Mouse (Mus musculus): ENCODE measurements around the gene Cnot1. TPM values are rescaled to one million over a fixed set of nuclear protein-coding genes. Genes with fewer than 3 reads are reported as not detected.

The Cnot1 gene
- polyA plus RNA-seq, 1 experiment from 2014 or later, result 119 TPM

GRCm38 (mm10) chr8:95822699-95823098, 15.4 kb upstream of the Cnot1 start:
- ATAC-seq (ENCODE audit: insufficient read depth, low FRiP score, low TSS enrichment) (no peak), DNase-seq (ENCODE audit: low spot score) (no peak)
- Histone ChIP-seq H3K36me3 (ENCODE audit: control insufficient read depth, insufficient read depth, low read length) (no peaks in the 10 kb centered on the region), H3K4me2 (ENCODE audit: low read depth) (no peak overlapping the region), H3K27me3 (ENCODE audit: control insufficient read depth, insufficient read depth, low read length) (no peaks in the 10 kb centered on the region), H3K27ac (ENCODE audit: low read depth, low read length) (no peak overlapping the region), H3K9ac (ENCODE audit: low read length) (no peak overlapping the region), H3K4me1 (ENCODE audit: control insufficient read depth, insufficient read depth, low read length) (no peaks in the 10 kb centered on the region), H3K4me3 (ENCODE audit: low read depth, low read length) (no peak overlapping the region), H3K9me3 (ENCODE audit: control insufficient read depth, low read length) (no peaks in the 10 kb centered on the region)
- WGBS, result 82% methylated on average over 3 of the region's 3 CpGs

- no peak for DNase-seq (ENCODE audit: low spot score)
- no peak overlapping the region for H3K4me3 ChIP-seq (ENCODE audit: low read depth, low read length)
- 86% methylated on average over 5 of the region's 5 CpGs for WGBS
- no peak for ATAC-seq (ENCODE audit: insufficient read depth, low FRiP score, low TSS enrichment)
- no peaks in the 10 kb centered on the region for H3K27me3 ChIP-seq (ENCODE audit: control insufficient read depth, insufficient read depth, low read length)
- H3K27ac ChIP-seq (ENCODE audit: low read depth, low read length), result no peak overlapping the region
- no peaks in the 10 kb centered on the region for H3K36me3 ChIP-seq (ENCODE audit: control insufficient read depth, insufficient read depth, low read length)
- H3K4me1 ChIP-seq (ENCODE audit: control insufficient read depth, insufficient read depth, low read length), result no peaks in the 10 kb centered on the region
- H3K9me3 ChIP-seq (ENCODE audit: control insufficient read depth, low read length), result no peaks in the 10 kb centered on the region
- no peak overlapping the region for H3K9ac ChIP-seq (ENCODE audit: low read length)
- H3K4me2 ChIP-seq (ENCODE audit: low read depth), result no peak overlapping the region
Observed at GRCm38 (mm10) chr8:95822096-95822495, 14.8 kb upstream of the Cnot1 start.

GRCm38 (mm10) chr8:95821266-95821665, 14.0 kb upstream of the Cnot1 start:
- H3K27me3 ChIP-seq (ENCODE audit: control insufficient read depth, insufficient read depth, low read length), result no peaks in the 10 kb centered on the region
- WGBS, result 92% methylated on average over 6 of the region's 6 CpGs

GRCm38 (mm10) chr8:95818211-95818610, 10.9 kb upstream of the Cnot1 start:
- Histone ChIP-seq H3K9ac (ENCODE audit: low read length) (no peak overlapping the region), H3K27ac (ENCODE audit: low read depth, low read length) (no peak overlapping the region), H3K4me2 (ENCODE audit: low read depth) (no peak overlapping the region), H3K36me3 (ENCODE audit: control insufficient read depth, insufficient read depth, low read length) (no peaks in the 10 kb centered on the region), H3K27me3 (ENCODE audit: control insufficient read depth, insufficient read depth, low read length) (no peaks in the 10 kb centered on the region), H3K4me3 (ENCODE audit: low read depth, low read length) (no peak overlapping the region), H3K9me3 (ENCODE audit: control insufficient read depth, low read length) (no peaks in the 10 kb centered on the region), H3K4me1 (ENCODE audit: control insufficient read depth, insufficient read depth, low read length) (no peaks in the 10 kb centered on the region)
- ATAC-seq (ENCODE audit: insufficient read depth, low FRiP score, low TSS enrichment), result no peak
- 41% methylated on average over 1 of the region's 1 CpGs for WGBS
- DNase-seq (ENCODE audit: low spot score), result no peak

More at GRCm38 (mm10) chr8:95821266-95821665, 14.0 kb upstream of the Cnot1 start:
- Histone ChIP-seq H3K9ac (ENCODE audit: low read length) (no peak overlapping the region), H3K27ac (ENCODE audit: low read depth, low read length) (no peak overlapping the region), H3K4me2 (ENCODE audit: low read depth) (no peak overlapping the region), H3K9me3 (ENCODE audit: control insufficient read depth, low read length) (no peaks in the 10 kb centered on the region), H3K4me1 (ENCODE audit: control insufficient read depth, insufficient read depth, low read length) (no peaks in the 10 kb centered on the region), H3K4me3 (ENCODE audit: low read depth, low read length) (no peak overlapping the region), H3K36me3 (ENCODE audit: control insufficient read depth, insufficient read depth, low read length) (no peaks in the 10 kb centered on the region)
- DNase-seq (ENCODE audit: low spot score) (no peak), ATAC-seq (ENCODE audit: insufficient read depth, low FRiP score, low TSS enrichment) (no peak)

- Histone ChIP-seq H3K9me3 (ENCODE audit: control insufficient read depth, low read length) (no peaks in the 10 kb centered on the region), H3K4me2 (ENCODE audit: low read depth) (no peak overlapping the region), H3K27me3 (ENCODE audit: control insufficient read depth, insufficient read depth, low read length) (no peaks in the 10 kb centered on the region), H3K9ac (ENCODE audit: low read length) (no peak overlapping the region), H3K27ac (ENCODE audit: low read depth, low read length) (no peak overlapping the region), H3K4me1 (ENCODE audit: control insufficient read depth, insufficient read depth, low read length) (no peaks in the 10 kb centered on the region), H3K4me3 (ENCODE audit: low read depth, low read length) (no peak overlapping the region), H3K36me3 (ENCODE audit: control insufficient read depth, insufficient read depth, low read length) (no peaks in the 10 kb centered on the region)
- 60% methylated on average over 3 of the region's 3 CpGs for WGBS
- no peak for DNase-seq (ENCODE audit: low spot score)
- no peak for ATAC-seq (ENCODE audit: insufficient read depth, low FRiP score, low TSS enrichment)
Observed at GRCm38 (mm10) chr8:95817597-95817996, 10.3 kb upstream of the Cnot1 start.

GRCm38 (mm10) chr8:95816044-95816708, 8.9 kb upstream of the Cnot1 start:
- no peak overlapping the region for H3K27ac ChIP-seq (ENCODE audit: low read depth, low read length)
- no peaks in the 10 kb centered on the region for H3K36me3 ChIP-seq (ENCODE audit: control insufficient read depth, insufficient read depth, low read length)
- H3K9me3 ChIP-seq (ENCODE audit: control insufficient read depth, low read length), result no peaks in the 10 kb centered on the region
- ATAC-seq (ENCODE audit: insufficient read depth, low FRiP score, low TSS enrichment), result no peak
- no peaks in the 10 kb centered on the region for H3K27me3 ChIP-seq (ENCODE audit: control insufficient read depth, insufficient read depth, low read length)
- 56% methylated on average over 6 of the region's 6 CpGs for WGBS
- no peak for DNase-seq (ENCODE audit: low spot score)
- H3K4me3 ChIP-seq (ENCODE audit: low read depth, low read length), result no peak overlapping the region
- no peaks in the 10 kb centered on the region for H3K4me1 ChIP-seq (ENCODE audit: control insufficient read depth, insufficient read depth, low read length)
- no peak overlapping the region for H3K4me2 ChIP-seq (ENCODE audit: low read depth)
- no peak overlapping the region for H3K9ac ChIP-seq (ENCODE audit: low read length)

GRCm38 (mm10) chr8:95810184-95810591, 2.9 kb upstream of the Cnot1 start:
- Histone ChIP-seq H3K4me1 (ENCODE audit: control insufficient read depth, insufficient read depth, low read length) (peaks cover 11% of the 10 kb centered on the region), H3K36me3 (ENCODE audit: control insufficient read depth, insufficient read depth, low read length) (no peaks in the 10 kb centered on the region), H3K4me2 (ENCODE audit: low read depth) (no peak overlapping the region), H3K27ac (ENCODE audit: low read depth, low read length) (no peak overlapping the region), H3K9ac (ENCODE audit: low read length) (no peak overlapping the region), H3K9me3 (ENCODE audit: control insufficient read depth, low read length) (no peaks in the 10 kb centered on the region), H3K27me3 (ENCODE audit: control insufficient read depth, insufficient read depth, low read length) (no peaks in the 10 kb centered on the region), H3K4me3 (ENCODE audit: low read depth, low read length) (no peak overlapping the region)
- WGBS, result 57% methylated on average over 3 of the region's 3 CpGs
- ATAC-seq (ENCODE audit: insufficient read depth, low FRiP score, low TSS enrichment) (no peak), DNase-seq (ENCODE audit: low spot score) (no peak)

- ATAC-seq (ENCODE audit: insufficient read depth, low FRiP score, low TSS enrichment) (no peak), DNase-seq (ENCODE audit: low spot score) (no peak)
- WGBS, result 83% methylated on average over 5 of the region's 5 CpGs
- H3K36me3 ChIP-seq (ENCODE audit: control insufficient read depth, insufficient read depth, low read length), result no peaks in the 10 kb centered on the region
- no peak overlapping the region for H3K4me2 ChIP-seq (ENCODE audit: low read depth)
- H3K27me3 ChIP-seq (ENCODE audit: control insufficient read depth, insufficient read depth, low read length), result no peaks in the 10 kb centered on the region
- H3K4me3 ChIP-seq (ENCODE audit: low read depth, low read length), result no peak overlapping the region
- no peak overlapping the region for H3K9ac ChIP-seq (ENCODE audit: low read length)
- peaks cover 11% of the 10 kb centered on the region for H3K4me1 ChIP-seq (ENCODE audit: control insufficient read depth, insufficient read depth, low read length)
- no peaks in the 10 kb centered on the region for H3K9me3 ChIP-seq (ENCODE audit: control insufficient read depth, low read length)
- H3K27ac ChIP-seq (ENCODE audit: low read depth, low read length), result no peak overlapping the region
Observed at GRCm38 (mm10) chr8:95809116-95809515, 1.9 kb upstream of the Cnot1 start.

- Histone ChIP-seq H3K4me1 (ENCODE audit: control insufficient read depth, insufficient read depth, low read length) (peaks cover 11% of the 10 kb centered on the region), H3K9me3 (ENCODE audit: control insufficient read depth, low read length) (no peaks in the 10 kb centered on the region)
Observed at GRCm38 (mm10) chr8:95808631-95809030, 1.4 kb upstream of the Cnot1 start.

More at GRCm38 (mm10) chr8:95808631-95809030, 1.4 kb upstream of the Cnot1 start:
- ATAC-seq (ENCODE audit: insufficient read depth, low FRiP score, low TSS enrichment), result no peak
- WGBS, result 89% methylated on average over 4 of the region's 4 CpGs
- Histone ChIP-seq H3K4me3 (ENCODE audit: low read depth, low read length) (no peak overlapping the region), H3K4me2 (ENCODE audit: low read depth) (no peak overlapping the region), H3K27ac (ENCODE audit: low read depth, low read length) (no peak overlapping the region), H3K9ac (ENCODE audit: low read length) (no peak overlapping the region), H3K36me3 (ENCODE audit: control insufficient read depth, insufficient read depth, low read length) (no peaks in the 10 kb centered on the region), H3K27me3 (ENCODE audit: control insufficient read depth, insufficient read depth, low read length) (no peaks in the 10 kb centered on the region)
- DNase-seq (ENCODE audit: low spot score), result no peak

Measured in neural tube, embryonic 11.5 days (tissue).